Mouse (Mus musculus) kidney, adult 2 months (tissue): ENCODE data around the gene Phactr1. TPM values are rescaled to one million over a fixed set of nuclear protein-coding genes. Genes with fewer than 3 reads are reported as not detected.

Experiments used
- DNase-seq: peaks from one replicate; pipeline ENCODE4 v3.0.0; 2021
- H3K27ac ChIP-seq: fragments of 200-500 bp; 2 replicates; pipeline ENCODE4 v1.5.1; 2012; ENCODE audit warnings: low read depth, low read length, control low read depth, inconsistent platforms; ENCODE audit not compliant: insufficient read depth
- H3K27me3 ChIP-seq: fragments of 200-500 bp; replicated peaks from 2 replicates; pipeline ENCODE4 v1.6.1; 2012; ENCODE audit warnings: mild to moderate bottlenecking, moderate library complexity, low read length, inconsistent platforms; ENCODE audit not compliant: control insufficient read depth, insufficient read depth
- H3K36me3 ChIP-seq: fragments of 200-500 bp; 2 replicates; pipeline ENCODE4 v1.6.1; 2012; ENCODE audit warnings: mild to moderate bottlenecking, moderate library complexity, low read length, inconsistent platforms; ENCODE audit not compliant: control insufficient read depth, insufficient read depth
- H3K4me1 ChIP-seq: fragments of 200-500 bp; 2 replicates; pipeline ENCODE4 v1.6.1; 2011; ENCODE audit warnings: low read length; ENCODE audit not compliant: control insufficient read depth, insufficient read depth
- H3K4me3 ChIP-seq: fragments of 200-500 bp; 2 replicates; pipeline ENCODE4 v1.5.1; 2011; ENCODE audit warnings: mild to moderate bottlenecking, low read depth, low read length, control low read depth; ENCODE audit not compliant: insufficient read depth
- CTCF ChIP-seq: fragments of 200-500 bp; conservative IDR thresholded peaks from 2 replicates; pipeline ENCODE4 v1.5.1; 2011; ENCODE audit warnings: low read depth, mild to moderate bottlenecking, control low read depth, low read length, moderate library complexity, mixed read lengths; ENCODE audit not compliant: insufficient read depth, insufficient read length
- POLR2A ChIP-seq: fragments of 200-500 bp; IDR thresholded peaks from one replicate; pipeline ENCODE4 v1.6.1; 2011; ENCODE audit warnings: low read depth, low read length, control low read depth
- WGBS: fragments of 180-500 bp; shearing (Covaris S2); methylation state at CpG from one replicate; pipeline ENCODE4 v1.1.7; 2018; 5-methylcytosine and 5-hydroxymethylcytosine counted together
- polyA plus RNA-seq: library from polyadenylated mRNA; depleted of rRNA; stranded (reverse); fragments of >200 nt; gene quantifications from 2 replicates; pipeline ENCODE4 v1.2.3, GENCODE M21; 2012

Gene Phactr1
- polyA plus RNA-seq, 1 experiment = 8.9 TPM

GRCm38 (mm10) chr13:42692233-42692632, 11.8 kb downstream of the Phactr1 start:
- H3K27ac ChIP-seq = no peak overlapping the region
- H3K27me3 ChIP-seq = no peaks in the 10 kb centered on the region
- no peak overlapping the region for H3K4me3 ChIP-seq
- WGBS = 82% methylated on average over 4 of the region's 4 CpGs
- no peak for DNase-seq
- H3K4me1 ChIP-seq = no peaks in the 10 kb centered on the region
- H3K36me3 ChIP-seq = no peaks in the 10 kb centered on the region
- TF ChIP-seq POLR2A (no peak), CTCF (no peak)

GRCm38 (mm10) chr13:42696641-42697040, 16.2 kb downstream of the Phactr1 start:
- Histone ChIP-seq H3K27ac (no peak overlapping the region), H3K4me3 (no peak overlapping the region), H3K27me3 (no peaks in the 10 kb centered on the region), H3K4me1 (no peaks in the 10 kb centered on the region), H3K36me3 (no peaks in the 10 kb centered on the region)
- DNase-seq = no peak
- 43% methylated on average over 5 of the region's 5 CpGs for WGBS
- TF ChIP-seq POLR2A (no peak), CTCF (no peak)

- no peak for DNase-seq
- WGBS = 27% methylated on average over 11 of the region's 11 CpGs
- TF ChIP-seq POLR2A = no peak
- no peaks in the 10 kb centered on the region for H3K4me1 ChIP-seq
- no peaks in the 10 kb centered on the region for H3K27me3 ChIP-seq
- H3K4me3 ChIP-seq = no peak overlapping the region
- no peak overlapping the region for H3K27ac ChIP-seq
- H3K36me3 ChIP-seq = no peaks in the 10 kb centered on the region
These were observed 28.7 kb downstream of the Phactr1 start for GRCm38 (mm10) chr13:42709148-42709547.

GRCm38 (mm10) chr13:42709611-42710331, 29.3 kb downstream of the Phactr1 start:
- WGBS = 7% methylated on average over 39 of the region's 39 CpGs
- Histone ChIP-seq H3K27me3 (no peaks in the 10 kb centered on the region), H3K27ac (no peak overlapping the region), H3K4me3 (peak overlapping the region; percentile 0; the same call in 1 of the 2 replicates), H3K4me1 (no peaks in the 10 kb centered on the region), H3K36me3 (no peaks in the 10 kb centered on the region)
- no peak for TF ChIP-seq CTCF
- no peak for TF ChIP-seq POLR2A
- no peak for DNase-seq

DNA sequence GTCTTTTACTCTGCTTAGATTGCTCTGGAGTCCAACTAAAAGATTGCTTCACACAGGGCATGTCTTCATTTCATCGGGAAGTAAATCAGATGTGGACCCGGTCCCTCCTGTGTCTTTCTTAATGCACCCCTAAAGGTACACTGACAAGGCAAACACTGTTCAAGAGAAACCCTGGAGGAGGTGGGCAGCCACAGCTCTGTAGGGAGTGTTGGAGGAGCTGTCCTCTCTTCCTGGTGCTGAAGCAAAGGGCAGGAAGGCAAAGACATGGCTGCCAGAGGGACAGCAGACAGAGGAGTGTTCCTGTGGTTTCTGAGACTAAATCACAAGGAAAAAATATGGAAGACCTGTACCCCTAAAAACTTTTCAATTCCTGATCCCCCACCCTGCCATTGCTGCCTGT, 31.1 kb downstream of the Phactr1 start:
- no peak for TF ChIP-seq POLR2A
- no peak for TF ChIP-seq CTCF

GRCm38 (mm10) chr13:42719401-42719800, 39.0 kb downstream of the Phactr1 start:
- Histone ChIP-seq H3K4me3 (no peak overlapping the region), H3K4me1 (peaks cover 23% of the 10 kb centered on the region), H3K27ac (no peak overlapping the region), H3K27me3 (no peaks in the 10 kb centered on the region), H3K36me3 (no peaks in the 10 kb centered on the region)
- TF ChIP-seq CTCF (no peak), POLR2A (no peak)
- WGBS = 27% methylated on average over 9 of the region's 9 CpGs
- DNase-seq = no peak

More for the DNA sequence above, 31.1 kb downstream of the Phactr1 start:
- Histone ChIP-seq H3K4me1 (no peaks in the 10 kb centered on the region), H3K27ac (no peak overlapping the region), H3K4me3 (no peak overlapping the region), H3K36me3 (no peaks in the 10 kb centered on the region), H3K27me3 (no peaks in the 10 kb centered on the region)
- 28% methylated on average over 2 of the region's 2 CpGs for whole genome bisulfite sequencing
- peak; percentile 31 for DNase-seq

DNA sequence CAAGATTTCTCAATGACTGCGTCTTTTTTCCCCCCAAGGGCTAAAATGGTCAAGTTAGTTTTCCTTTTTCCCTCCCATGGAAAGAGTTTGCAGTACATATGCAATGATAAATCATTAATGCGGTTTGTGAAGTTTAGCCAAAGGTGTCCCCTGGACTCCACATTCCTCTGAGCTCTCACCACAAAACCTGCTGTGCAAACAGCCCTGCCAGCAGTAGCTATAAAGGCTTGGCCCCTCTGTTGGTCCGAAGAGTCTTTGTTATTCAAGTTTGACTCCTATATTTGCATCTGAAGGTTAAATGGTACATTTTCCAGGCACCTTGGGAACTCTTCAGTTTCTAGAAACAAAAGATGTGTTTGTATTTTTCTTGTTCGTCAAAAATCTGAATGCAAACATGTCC, 39.7 kb downstream of the Phactr1 start:
- WGBS = 11% methylated on average over 4 of the region's 4 CpGs
- H3K4me3 ChIP-seq = no peak overlapping the region
- peak; percentile 54 for DNase-seq
- peak overlapping the region; percentile 78; the same call in 1 of the 2 replicates for H3K27ac ChIP-seq
- TF ChIP-seq POLR2A = no peak
- TF ChIP-seq CTCF = no peak
- peaks cover 28% of the 10 kb centered on the region for H3K4me1 ChIP-seq
- no peaks in the 10 kb centered on the region for H3K27me3 ChIP-seq
- H3K36me3 ChIP-seq = no peaks in the 10 kb centered on the region
